Mouse (Mus musculus) mouse embryonic stem cell (cell line): ENCODE results near the gene Larp4b.

Experiments used
- in situ Hi-C, 2 experiments: fragments of 300-500 bp; cut with MboI; formaldehyde crosslinking; loops; 1 replicate in 1 of 2; 3 replicates in 1 of 2; pipeline ENCODE4 v1.14.3; 2019 to 2020; ENCODE audit warnings: low sequenced_read_pairs in 2 of 2, low pct_unique_long_range_greater_than_20kb in 1 of 2, mixed read lengths in 1 of 2; ENCODE audit not compliant: unreplicated experiment in 1 of 2

Gene Larp4b

DNA sequence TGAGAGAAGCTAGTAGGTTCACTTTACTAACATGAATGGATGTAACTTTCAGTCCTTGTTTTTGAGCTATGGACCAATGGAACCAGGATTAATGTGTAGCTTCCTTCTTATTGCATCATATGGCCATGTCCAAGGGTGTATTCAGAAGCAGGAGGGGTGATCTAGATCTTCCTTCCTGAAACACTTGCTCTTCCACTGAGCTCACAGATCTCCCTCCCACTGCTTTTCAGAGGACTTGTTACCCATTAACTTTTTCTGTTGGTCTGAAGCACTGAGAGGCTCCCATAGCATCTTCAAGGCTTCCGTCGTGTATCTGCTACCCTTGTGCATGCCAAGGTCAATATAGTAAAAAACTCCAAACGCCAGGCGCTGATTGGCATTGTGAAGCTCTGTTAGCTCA lies 69.2 kb downstream of the Larp4b start:
- in situ Hi-C loops, result no loop called here

DNA sequence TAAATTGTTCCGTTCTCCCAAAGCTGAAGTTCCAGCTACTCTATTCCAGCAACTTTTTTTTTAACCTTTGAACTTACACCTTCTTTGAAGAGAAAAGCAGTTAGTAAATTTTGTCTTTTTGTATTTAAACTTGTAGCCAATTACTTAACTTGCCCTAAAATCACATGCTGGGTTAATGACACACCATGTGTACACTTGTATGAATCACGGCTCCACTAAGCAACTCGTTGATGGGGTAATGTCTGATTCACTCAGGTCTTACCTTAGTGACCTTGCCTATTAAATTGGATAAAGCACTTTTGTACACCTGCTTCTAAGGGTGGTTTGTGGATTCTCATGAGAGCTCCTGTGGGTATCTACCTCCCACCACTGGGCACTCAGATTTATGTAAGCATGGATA lies 74.2 kb downstream of the Larp4b start:
- in situ Hi-C loops, result no loop called here

DNA sequence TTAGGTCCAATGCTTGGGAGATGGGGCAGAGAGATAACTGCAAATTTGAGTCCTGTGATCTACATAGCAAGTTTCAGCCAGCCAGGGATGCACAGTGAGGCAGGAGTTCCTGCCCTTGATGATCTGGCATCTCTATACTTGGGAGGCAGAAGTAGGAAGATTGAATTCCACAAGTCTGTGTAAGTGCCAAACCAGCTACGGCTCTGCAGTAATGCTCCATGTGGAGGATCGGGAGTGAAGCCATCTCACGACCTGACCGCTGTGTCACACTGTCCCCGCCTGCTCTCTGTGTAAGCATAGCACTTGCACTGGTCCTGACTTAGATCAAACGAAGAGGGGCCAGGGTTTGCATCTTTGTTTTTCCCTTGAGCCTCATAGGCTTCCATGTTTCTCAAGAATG lies 75.9 kb downstream of the Larp4b start:
- in situ Hi-C loops, result no loop called here

DNA sequence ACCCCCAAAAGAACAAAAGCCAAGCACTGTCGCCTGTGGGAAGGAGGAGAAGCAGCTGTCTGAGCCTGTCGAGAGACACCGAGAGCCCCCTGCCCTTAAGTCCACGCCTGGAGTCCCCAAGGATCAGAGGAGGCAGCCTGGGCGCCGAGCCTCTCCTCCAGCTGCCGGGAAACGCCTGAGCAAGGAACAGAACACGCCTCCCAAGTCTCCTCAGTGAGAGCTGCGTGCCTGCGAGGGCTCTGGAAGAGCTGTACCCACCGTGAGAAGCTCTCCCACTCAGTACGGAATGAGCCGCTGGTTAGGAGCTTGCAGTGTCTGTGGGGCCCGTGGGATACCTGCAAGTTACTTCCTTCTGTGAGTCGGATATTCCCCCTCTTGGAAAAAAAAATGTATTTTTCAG lies 77.0 kb downstream of the Larp4b start:
- in situ Hi-C loops, result no loop called here

DNA sequence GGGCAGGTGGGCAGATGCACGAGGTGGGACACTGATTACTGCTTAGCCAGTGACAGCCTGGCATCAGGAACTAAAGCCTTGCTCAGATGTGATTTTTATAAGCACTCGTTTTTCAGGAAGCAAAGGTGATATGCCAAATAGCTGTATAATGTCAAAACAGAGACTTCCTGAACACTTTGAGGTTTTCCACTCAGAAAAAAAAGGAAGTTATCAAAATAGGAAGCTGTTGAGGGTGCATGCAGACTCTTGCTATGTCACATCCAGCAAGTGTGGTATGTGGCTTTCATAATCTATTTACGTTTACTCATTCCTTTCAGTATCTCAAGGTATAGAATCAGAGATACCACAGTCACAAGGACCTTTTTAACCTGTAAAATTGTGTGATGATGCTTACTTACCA lies 79.7 kb downstream of the Larp4b start:
- in situ Hi-C loops, result no loop called here

DNA sequence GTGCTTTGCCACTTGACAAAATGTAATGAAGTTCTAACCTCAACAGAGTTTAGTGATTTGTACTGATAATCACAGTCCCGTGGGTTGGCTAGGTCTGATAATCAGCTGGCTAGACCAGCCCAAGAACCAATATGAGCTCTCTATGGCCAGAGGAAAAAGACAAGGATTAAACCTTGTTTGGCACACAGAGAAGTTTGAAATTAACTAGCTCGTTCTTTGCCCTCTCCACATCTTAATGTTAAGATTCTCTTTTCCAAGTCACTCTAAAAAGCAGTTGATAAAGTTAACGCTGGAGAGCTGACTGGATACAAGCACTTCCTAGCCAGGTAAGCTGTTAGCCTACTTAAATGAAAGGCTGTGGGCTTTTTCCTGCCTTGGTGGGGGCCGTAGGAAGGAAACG lies 81.5 kb downstream of the Larp4b start:
- in situ Hi-C loops, result loop anchor here in 1 of 2 experiments (25.0 kb wide), 1 partner anchor 462 kb away; no protein-coding TSS in a partner anchor

DNA sequence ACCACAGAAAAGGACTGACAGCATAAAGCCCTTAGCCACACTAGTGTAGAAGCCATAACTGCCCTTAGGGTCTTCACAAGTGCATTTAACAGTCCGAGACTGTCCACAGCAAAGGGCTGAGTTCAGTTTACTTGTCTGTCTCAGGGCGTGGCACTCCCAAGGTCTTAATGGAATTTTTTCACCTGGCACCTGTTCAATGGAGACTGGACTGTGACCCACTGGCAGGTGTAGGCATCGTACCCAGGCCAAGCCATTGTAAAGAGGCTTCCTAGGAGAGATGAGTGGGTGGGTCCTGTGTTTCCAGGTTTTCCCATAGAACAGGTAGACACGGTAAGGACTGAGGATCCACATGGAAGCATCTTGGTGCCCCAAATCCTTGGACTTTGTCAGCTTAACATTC lies 84.6 kb downstream of the Larp4b start:
- in situ Hi-C loops, result loop anchor here in 1 of 2 experiments (25.0 kb wide), 1 partner anchor 459 kb away; no protein-coding TSS in a partner anchor

DNA sequence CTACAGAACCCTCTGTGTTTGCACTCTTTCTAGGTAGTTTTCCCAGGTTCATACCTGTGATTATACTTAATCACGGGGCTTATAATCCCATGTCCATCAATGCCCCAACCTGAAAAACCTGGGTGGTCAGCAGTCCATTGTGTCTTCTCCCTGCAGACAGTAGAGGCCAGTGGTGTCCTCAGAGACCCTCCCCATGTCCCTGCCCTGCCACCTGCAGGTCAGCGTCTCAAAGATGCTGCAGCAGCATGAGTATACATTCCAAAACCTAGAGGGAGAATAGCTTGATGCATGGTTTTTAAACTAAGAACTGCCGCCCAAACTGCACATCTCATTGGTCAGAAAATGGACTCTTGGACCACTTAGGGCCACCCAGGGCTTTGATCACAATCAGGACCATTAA lies 85.0 kb downstream of the Larp4b start:
- in situ Hi-C loops, result loop anchor here in 1 of 2 experiments (25.0 kb wide), 1 partner anchor 459 kb away; no protein-coding TSS in a partner anchor

DNA sequence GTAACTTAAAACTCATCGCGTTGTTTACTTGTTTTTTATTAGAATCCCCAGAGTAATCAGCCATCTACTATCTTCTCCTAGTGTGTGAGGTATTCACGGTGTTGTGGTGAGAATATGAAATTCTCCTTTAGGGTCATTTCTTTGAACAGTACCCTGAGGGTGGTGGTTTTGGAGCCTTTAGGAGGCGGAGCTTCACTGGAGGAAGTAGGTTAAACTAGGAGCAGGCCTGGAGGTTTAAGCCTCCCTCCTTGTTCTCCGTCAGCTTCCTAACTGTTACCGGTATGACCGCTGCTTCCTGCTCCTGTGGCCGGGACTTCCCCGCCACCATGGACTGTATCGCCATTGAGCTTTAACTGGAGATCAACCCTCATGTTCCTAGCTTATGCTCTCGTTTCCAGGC lies 86.5 kb downstream of the Larp4b start:
- in situ Hi-C loops, result loop anchor here (5.0 to 25.0 kb wide), 5 partner anchors 285 to 667 kb away; no protein-coding TSS in a partner anchor

DNA sequence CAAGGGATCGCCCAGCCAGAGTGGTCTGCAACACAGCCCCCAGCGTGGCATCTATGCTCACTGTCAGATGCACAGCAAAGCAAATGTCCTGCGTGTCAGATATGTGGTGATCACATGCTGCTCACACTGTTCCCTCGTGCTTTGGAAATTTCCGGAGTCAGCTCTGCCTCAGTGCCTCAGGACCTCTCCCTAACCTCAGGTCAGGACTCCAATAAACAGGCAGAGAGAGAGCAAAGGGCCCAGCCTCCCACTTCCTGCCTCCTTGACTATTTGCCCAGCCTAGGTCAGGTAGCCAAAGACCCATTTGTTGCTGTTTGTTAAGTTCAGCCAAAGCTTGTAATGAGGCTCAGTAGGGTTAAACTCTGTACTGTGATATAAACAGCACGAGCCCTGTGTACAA lies 87.4 kb downstream of the Larp4b start:
- in situ Hi-C loops, result loop anchor here (5.0 to 25.0 kb wide), 5 partner anchors 284 to 666 kb away; no protein-coding TSS in a partner anchor

DNA sequence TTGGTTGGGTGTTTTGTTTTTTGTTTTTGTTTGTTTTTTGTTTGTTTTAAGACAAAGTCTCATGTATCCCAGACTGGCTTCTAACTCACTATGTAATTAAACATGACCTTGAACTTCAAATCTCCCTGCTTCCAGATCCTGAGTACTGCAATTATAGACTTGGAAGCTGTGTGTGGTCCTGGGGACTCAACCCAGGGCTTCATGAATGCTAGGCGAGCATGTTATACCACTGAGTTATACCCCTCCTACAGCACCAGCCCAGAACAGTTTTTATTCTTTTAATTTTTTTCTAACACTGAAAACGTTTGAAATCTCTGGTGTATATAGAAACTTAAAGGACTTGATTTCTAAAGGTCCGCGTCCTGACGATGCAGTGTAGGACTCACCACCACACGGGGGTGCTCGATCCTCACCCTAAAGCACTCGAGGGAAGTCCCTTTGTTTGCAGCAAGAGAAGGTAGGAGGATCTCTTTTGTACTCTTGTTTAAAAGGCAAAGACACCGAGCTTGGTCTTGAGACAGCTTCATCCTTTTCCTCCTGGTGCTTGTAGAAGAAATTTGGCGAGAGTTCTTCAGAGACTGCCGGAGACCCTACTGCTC lies 88.1 kb downstream of the Larp4b start:
- in situ Hi-C loops, result loop anchor here (5.0 to 25.0 kb wide), 5 partner anchors 283 to 666 kb away; no protein-coding TSS in a partner anchor

DNA sequence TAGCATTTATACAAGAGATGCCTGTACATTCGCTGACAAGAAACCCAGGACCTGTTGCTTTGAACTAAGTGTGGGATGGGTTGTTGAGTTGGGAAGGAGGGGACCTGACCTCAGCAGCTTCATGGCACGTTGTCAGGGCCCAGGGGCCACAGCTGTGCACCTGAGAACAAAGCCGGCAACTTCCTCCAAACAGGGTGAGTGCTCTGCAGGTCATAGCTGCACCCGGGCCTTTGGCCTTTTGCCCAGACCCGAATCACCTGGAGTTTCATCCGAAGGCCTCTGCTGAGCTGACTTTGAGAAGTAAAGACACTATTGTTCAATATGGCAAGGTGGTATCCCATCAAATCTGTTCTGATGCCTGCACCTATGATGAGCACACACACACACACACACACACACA lies 90.6 kb downstream of the Larp4b start:
- in situ Hi-C loops, result loop anchor here (5.0 to 25.0 kb wide), 5 partner anchors 281 to 663 kb away; no protein-coding TSS in a partner anchor

DNA sequence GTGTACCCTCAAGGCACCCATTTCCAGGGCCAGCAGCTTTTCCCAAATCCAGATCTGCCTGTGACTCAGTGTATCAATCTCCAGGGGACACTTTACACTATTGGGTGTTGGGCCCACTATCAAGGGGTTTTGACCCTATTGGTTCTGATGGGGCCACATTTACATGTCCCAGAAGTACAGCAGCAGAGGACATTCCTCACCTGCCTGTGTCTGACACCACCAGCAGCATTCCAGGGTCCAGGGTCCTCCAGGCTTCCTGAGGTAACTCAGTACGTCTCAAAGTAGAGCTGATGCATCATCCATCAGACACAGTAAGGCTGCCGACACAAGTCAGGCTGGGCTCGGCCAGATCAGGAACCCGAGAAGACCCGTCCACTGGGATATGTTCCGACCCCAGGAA lies 91.0 kb downstream of the Larp4b start:
- in situ Hi-C loops, result loop anchor here (5.0 to 25.0 kb wide), 5 partner anchors 280 to 663 kb away; no protein-coding TSS in a partner anchor

DNA sequence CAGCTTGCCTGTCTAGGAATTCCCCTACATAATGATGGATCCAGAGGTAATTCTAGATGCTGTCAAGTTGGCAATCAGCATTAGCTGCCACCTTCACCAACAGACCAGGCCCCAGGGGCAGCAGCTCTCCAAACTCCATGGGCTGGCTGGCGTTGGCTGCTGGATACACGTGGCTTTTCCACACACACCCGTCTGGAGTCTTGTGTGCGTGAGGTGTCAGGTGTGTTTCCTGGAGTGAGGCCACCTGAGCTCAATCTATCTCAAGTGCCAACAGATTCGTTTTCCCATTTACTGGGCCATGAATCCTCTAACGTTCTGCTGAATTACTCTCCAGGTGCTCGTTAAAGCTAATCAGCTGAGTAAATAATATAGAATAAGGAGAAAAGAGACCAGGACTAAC lies 93.5 kb downstream of the Larp4b start:
- in situ Hi-C loops, result loop anchor here (10.0 to 25.0 kb wide), 4 partner anchors 278 to 658 kb away; no protein-coding TSS in a partner anchor

DNA sequence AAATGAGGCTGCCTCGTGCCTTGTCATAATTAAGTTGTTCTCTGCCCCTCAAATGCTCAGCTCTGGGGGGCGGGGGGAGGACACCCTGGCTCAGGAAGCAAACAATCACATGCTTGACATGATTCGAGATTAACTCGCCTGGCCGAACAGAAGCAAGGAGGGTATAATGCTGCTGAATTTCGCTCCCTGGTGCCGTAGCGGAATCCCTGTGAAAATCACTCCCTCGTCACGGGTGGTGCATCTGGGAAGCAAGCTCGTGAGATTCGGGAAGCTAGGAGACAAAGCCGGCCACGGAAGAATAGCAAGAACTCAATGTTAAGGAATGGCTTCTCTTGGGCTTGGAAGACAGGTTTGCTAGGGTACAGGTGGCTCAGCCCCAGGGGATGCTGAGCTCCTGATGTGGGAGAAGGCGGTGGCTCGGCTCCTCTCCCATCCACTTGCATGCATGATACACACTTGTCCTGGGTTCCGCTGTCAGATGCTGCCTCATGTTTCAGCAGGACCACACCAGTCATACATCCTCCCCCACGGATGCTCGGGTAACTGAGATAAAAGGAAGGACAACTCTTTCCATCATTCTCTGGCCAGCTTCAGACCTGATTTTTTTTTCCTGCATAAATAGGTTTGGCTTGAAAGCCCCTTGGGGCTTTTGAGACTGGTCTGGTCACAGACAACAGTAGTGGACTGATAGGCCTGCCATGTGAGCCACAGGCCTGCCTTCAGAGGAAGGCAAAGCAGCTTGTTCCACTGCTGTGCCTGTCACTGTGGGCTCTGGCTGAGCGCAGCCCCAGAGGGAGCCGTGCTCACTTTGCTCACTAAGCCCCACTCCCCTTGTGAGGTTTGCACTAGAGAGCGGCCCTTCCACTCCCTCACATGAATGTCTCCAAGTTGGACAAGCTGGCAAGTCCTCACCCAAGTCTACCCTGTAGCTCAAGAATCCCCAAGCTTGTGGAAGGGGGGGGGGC lies 94.2 kb downstream of the Larp4b start:
- in situ Hi-C loops, result loop anchor here (10.0 to 25.0 kb wide), 4 partner anchors 277 to 657 kb away; no protein-coding TSS in a partner anchor

DNA sequence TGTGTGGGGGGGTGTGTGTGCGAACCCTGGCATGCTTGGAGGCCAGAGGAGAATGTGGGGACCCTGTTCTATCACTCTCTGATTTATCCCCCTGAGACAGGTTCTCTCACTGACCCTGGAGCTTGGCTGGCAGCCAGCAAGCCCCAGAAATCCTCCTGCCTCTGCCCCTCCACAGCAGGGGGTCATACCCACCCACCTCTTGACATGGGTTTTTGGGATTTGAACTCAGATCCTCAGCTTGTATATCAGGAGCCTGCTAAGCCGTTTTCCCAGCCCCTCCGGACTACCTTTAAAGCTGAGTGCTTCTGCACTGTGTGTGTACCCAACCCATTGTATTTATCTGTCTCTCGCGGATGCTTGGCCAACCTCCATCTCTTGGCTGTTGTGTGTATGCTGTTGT lies 95.8 kb downstream of the Larp4b start:
- in situ Hi-C loops, result loop anchor here (10.0 to 25.0 kb wide), 4 partner anchors 275 to 655 kb away; no protein-coding TSS in a partner anchor

DNA sequence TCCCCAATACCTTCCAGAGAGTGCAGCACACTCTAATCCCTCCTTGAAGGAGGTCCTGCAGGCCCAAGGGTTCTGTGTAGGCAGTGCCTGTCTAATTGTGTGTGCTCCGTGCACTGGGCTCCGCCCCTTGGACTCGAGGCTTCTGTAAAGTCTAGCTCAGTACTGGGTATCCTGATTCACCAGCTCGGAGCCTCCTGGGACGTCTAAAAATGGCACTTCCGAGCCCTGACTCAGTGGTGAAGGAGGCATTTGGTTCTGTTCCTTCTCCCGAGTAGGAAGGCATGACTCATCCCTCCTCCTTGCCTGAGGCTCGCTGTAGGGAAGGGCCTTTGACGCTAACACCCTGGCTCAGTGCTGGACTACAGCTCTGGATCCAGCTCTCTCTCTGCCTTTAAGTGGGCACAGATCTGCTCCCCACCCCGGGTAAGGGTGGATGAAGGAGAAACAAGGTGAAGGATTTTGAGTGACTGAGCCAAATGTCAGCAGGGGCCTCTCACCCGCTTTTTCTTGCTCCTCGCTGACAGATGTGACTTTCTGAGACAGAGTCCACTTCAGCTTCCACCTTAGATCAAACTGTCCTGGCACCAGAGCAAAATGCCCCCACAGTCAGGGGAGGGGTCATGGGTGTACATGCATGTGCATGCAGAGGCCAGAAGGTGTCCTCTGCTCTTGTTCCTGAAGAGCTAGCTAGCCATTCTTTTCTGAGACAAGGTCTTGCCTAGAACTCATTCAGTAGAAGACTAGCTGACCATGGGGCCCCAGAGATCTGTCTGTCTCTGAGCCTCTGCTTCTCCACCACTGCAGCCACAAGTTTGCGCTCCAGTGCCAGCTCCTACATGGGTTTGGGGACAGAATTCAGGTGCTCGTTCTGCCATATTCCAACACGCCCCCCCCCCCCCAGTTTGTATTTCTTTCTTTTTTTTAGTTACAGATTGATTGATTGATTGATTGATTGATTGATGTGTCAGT lies 97.8 kb downstream of the Larp4b start:
- in situ Hi-C loops, result loop anchor here in 1 of 2 experiments (5.0 to 25.0 kb wide), 2 partner anchors 276 to 446 kb away; no protein-coding TSS in a partner anchor
